Comparison of ENCODE assay signal across 9 mouse cellular contexts in the genomic region with DNA sequence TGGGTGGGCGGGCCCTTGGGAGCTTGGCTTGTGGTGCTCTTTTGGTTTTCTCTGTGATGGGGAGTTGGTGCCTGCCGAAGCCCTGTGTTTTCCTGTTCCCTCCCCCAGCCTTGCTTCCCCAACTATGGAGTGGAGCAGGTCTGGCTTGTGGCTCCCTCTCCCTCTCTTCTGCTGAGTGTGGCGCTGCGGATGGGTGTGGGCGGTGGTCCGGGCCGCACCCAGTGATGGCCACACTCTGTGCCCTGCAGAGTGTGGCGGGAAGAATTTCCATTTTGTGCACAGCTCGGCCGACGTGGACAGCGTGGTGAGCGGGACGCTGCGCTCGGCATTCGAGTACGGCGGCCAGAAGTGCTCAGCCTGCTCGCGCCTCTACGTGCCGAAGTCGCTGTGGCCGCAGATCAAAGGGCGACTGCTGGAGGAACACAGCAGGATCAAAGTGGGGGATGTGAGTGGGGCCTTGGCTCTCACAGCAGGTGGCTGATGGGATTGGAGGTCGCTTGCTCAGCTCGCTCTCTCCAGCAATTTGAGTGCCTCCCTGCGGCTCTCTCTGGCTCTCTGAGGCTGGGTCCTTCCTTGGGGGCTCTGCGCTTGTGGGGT. TPM values are rescaled to one million over a fixed set of nuclear protein-coding genes. Genes with fewer than 3 reads are reported as not detected.
DNase-seq lines count a peak whose midpoint lies in the region; ATAC-seq and TF ChIP-seq lines count a peak whose summit lies in the region.
"Had no signal": no experiment of that assay in that cellular context is flagged by ENCODE, and none has a peak within 500 bp of the region (broad histone marks: within the 10 kb centered on the region; RNA-seq: fewer than 3 reads in every experiment).

No protein-coding gene starts in this region.

- peak; percentile 39 for ATAC-seq in lung, postnatal 0 days
- ATAC-seq in embryonic facial prominence, embryonic 12.5 days (ENCODE audit: insufficient number of reproducible peaks, insufficient read depth, low FRiP score, low TSS enrichment) = no peak
- ATAC-seq in intestine, embryonic 16.5 days = peak; percentile 43

- H3K36me3 ChIP-seq in lung, postnatal 0 days (ENCODE audit: insufficient read depth, low read length) = peaks cover 10% of the 10 kb centered on the region
- peaks cover 13% of the 10 kb centered on the region; the same call in 1 of the 2 replicates for H3K36me3 ChIP-seq in embryonic facial prominence, embryonic 12.5 days
- no peaks in the 10 kb centered on the region; the same call in 1 of the 2 replicates for H3K36me3 ChIP-seq in intestine, embryonic 16.5 days (ENCODE audit: control insufficient read depth, insufficient read depth, low read length)
- H3K36me3 ChIP-seq in small intestine, adult 2 months (ENCODE audit: control insufficient read depth, insufficient read depth, low read length) = peaks cover 28% of the 10 kb centered on the region

- WGBS in lung, postnatal 0 days = 10% methylated on average over 30 of the region's 30 CpGs
- 3% methylated on average over 30 of the region's 30 CpGs for WGBS in embryonic facial prominence, embryonic 12.5 days
- 6% methylated on average over 30 of the region's 30 CpGs for WGBS in intestine, embryonic 16.5 days
- WGBS in small intestine, adult 2 months = 19% methylated on average over 30 of the region's 30 CpGs

- no peaks in the 10 kb centered on the region for H3K27me3 ChIP-seq in lung, postnatal 0 days (replicated peaks; ENCODE audit: insufficient read depth, low read length)
- H3K27me3 ChIP-seq in embryonic facial prominence, embryonic 12.5 days = peaks cover 36% of the 10 kb centered on the region
- peaks cover 24% of the 10 kb centered on the region for H3K27me3 ChIP-seq in intestine, embryonic 16.5 days (replicated peaks; ENCODE audit: control insufficient read depth, insufficient read depth, low read length)
- peaks cover 20% of the 10 kb centered on the region for H3K27me3 ChIP-seq in small intestine, adult 2 months (ENCODE audit: control insufficient read depth, insufficient read depth, low read length)

- H3K4me2 ChIP-seq in lung, postnatal 0 days (replicated peaks; ENCODE audit: low read depth, low read length) = peak overlapping the region; percentile 46
- H3K4me2 ChIP-seq in embryonic facial prominence, embryonic 12.5 days (replicated peaks) = peak overlapping the region; percentile 45
- peak overlapping the region; percentile 50 for H3K4me2 ChIP-seq in intestine, embryonic 16.5 days (ENCODE audit: low read depth, low read length)

- TF ChIP-seq POLR2A in small intestine, adult 2 months (IDR thresholded peaks at IDR 0.05; ENCODE audit: low read depth, low read length) = no peak

- no peaks in the 10 kb centered on the region for H3K4me1 ChIP-seq in lung, postnatal 0 days (ENCODE audit: insufficient read depth, low read depth, low read length)
- peaks cover 14% of the 10 kb centered on the region for H3K4me1 ChIP-seq in embryonic facial prominence, embryonic 12.5 days
- peaks cover 15% of the 10 kb centered on the region for H3K4me1 ChIP-seq in intestine, embryonic 16.5 days (ENCODE audit: control insufficient read depth, insufficient read depth, low read length)
- peaks cover 22% of the 10 kb centered on the region for H3K4me1 ChIP-seq in small intestine, adult 2 months (ENCODE audit: control insufficient read depth, insufficient read depth, insufficient read length, low read length)

- no peak overlapping the region for H3K27ac ChIP-seq in lung, postnatal 0 days (ENCODE audit: low read length)
- no peak overlapping the region for H3K27ac ChIP-seq in embryonic facial prominence, embryonic 12.5 days
- no peak overlapping the region for H3K27ac ChIP-seq in intestine, embryonic 16.5 days (ENCODE audit: low read length)
- no peak overlapping the region for H3K27ac ChIP-seq in small intestine, adult 2 months (ENCODE audit: insufficient read depth, low read depth, low read length)

- TF ChIP-seq CTCF in lung, postnatal 0 days (IDR thresholded peaks at IDR 0.05) = no peak
- TF ChIP-seq CTCF in small intestine, adult 2 months (IDR thresholded peaks at IDR 0.05; ENCODE audit: extremely low read depth, insufficient read length, insufficient replicate concordance, low read depth, low read length) = no peak

- no peaks in the 10 kb centered on the region for H3K9me3 ChIP-seq in lung, postnatal 0 days (ENCODE audit: low read length)
- H3K9me3 ChIP-seq in embryonic facial prominence, embryonic 12.5 days = no peaks in the 10 kb centered on the region
- no peaks in the 10 kb centered on the region for H3K9me3 ChIP-seq in intestine, embryonic 16.5 days (ENCODE audit: control insufficient read depth, low read length)

- H3K9ac ChIP-seq in lung, postnatal 0 days (replicated peaks; ENCODE audit: low read depth) = no peak overlapping the region
- H3K9ac ChIP-seq in embryonic facial prominence, embryonic 12.5 days = 0 out of 2 replicates have a peak overlapping the region, but pooled peaks have one; percentile 31
- peak overlapping the region; percentile 14 for H3K9ac ChIP-seq in intestine, embryonic 16.5 days (ENCODE audit: low read depth, low read length)

- H3K4me3 ChIP-seq in lung, postnatal 0 days (ENCODE audit: low read depth, low read length) = no peak overlapping the region
- H3K4me3 ChIP-seq in embryonic facial prominence, embryonic 12.5 days = peak overlapping the region; percentile 13; the same call in 1 of the 2 replicates
- H3K4me3 ChIP-seq in intestine, embryonic 16.5 days (ENCODE audit: low read length) = peak overlapping the region; percentile 32
- peak overlapping the region; percentile 17; the same call in 1 of the 2 replicates for H3K4me3 ChIP-seq in small intestine, adult 2 months (ENCODE audit: low read depth, low read length)

- no peak for TF ChIP-seq EP300 in lung, postnatal 0 days (IDR thresholded peaks at IDR 0.05)

- no peak for DNase-seq in lung, postnatal 0 days (ENCODE audit: low spot score)
- no peak for DNase-seq in lung, postnatal 36 days
- DNase-seq in gastrocnemius, postnatal 4 days (ENCODE audit: low spot score in 2 of 2) = no peak
- no peak for DNase-seq in cerebellum, adult 11-12 months
- DNase-seq in left cerebral cortex, adult 11 months (ENCODE audit: low spot score) = no peak

RNA-seq across cellular contexts. Expression of a gene that starts 11.4 kb away (rescaled TPM):
- polyA plus RNA-seq in lung, postnatal 0 days (2015; fragmentation: Nextera tagmentation; extraction: Ambion mirVana) = not detected in 2 replicates
- not detected in 2 replicates for polyA plus RNA-seq in embryonic facial prominence, embryonic 12.5 days (2016; fragmentation: Nextera tagmentation; extraction: Ambion mirVana)
- polyA plus RNA-seq in intestine, embryonic 16.5 days (2015; fragmentation: Nextera tagmentation; extraction: Ambion mirVana) = not detected in 2 replicates
- 0.10 and 0.41 TPM in 2 replicates for polyA plus RNA-seq in small intestine, adult 2 months (2012; rRNA removed)
- total RNA-seq in gastrocnemius, postnatal 4 days (2021) = not detected

RNA-seq across cellular contexts. Expression of a gene that starts 19.3 kb away (rescaled TPM):
- polyA plus RNA-seq in lung, postnatal 0 days (2015; fragmentation: Nextera tagmentation; extraction: Ambion mirVana) = 13.4 and 19.7 TPM in 2 replicates
- polyA plus RNA-seq in embryonic facial prominence, embryonic 12.5 days (2016; fragmentation: Nextera tagmentation; extraction: Ambion mirVana) = 25.6 and 27.1 TPM in 2 replicates
- 13.7 and 17.2 TPM in 2 replicates for polyA plus RNA-seq in intestine, embryonic 16.5 days (2015; fragmentation: Nextera tagmentation; extraction: Ambion mirVana)
- polyA plus RNA-seq in small intestine, adult 2 months (2012; rRNA removed) = 48.3 and 110 TPM in 2 replicates
- 10 to 100 TPM; 26.0 to 34.7 TPM for total RNA-seq in gastrocnemius, postnatal 4 days (2021)

RNA-seq across cellular contexts. Expression of a gene that starts 38.9 kb away (rescaled TPM):
- polyA plus RNA-seq in lung, postnatal 0 days (2015; fragmentation: Nextera tagmentation; extraction: Ambion mirVana) = not detected in 2 replicates
- not detected in 2 replicates for polyA plus RNA-seq in embryonic facial prominence, embryonic 12.5 days (2016; fragmentation: Nextera tagmentation; extraction: Ambion mirVana)
- polyA plus RNA-seq in intestine, embryonic 16.5 days (2015; fragmentation: Nextera tagmentation; extraction: Ambion mirVana) = not detected in 2 replicates
- polyA plus RNA-seq in small intestine, adult 2 months (2012; rRNA removed) = not detected in 2 replicates
- not detected for total RNA-seq in gastrocnemius, postnatal 4 days (2021)
- total RNA-seq: neutrophil, adult 5-6 weeks had no signal
